Mouse (Mus musculus) embryonic facial prominence, embryonic 13.5 days (tissue): ENCODE results near the gene Tob2. TPM values are rescaled to one million over a fixed set of nuclear protein-coding genes. Genes with fewer than 3 reads are reported as not detected.

Source experiments
- ATAC-seq: fragments of 200-750 bp; cut with Nextera tagmentation; 2 replicates; pipeline ENCODE4 v1.8.0; 2017; ENCODE audit warnings: low read depth; ENCODE audit not compliant: insufficient number of reproducible peaks, insufficient read depth, low FRiP score, low TSS enrichment
- H3K27ac ChIP-seq: fragments of 300-500 bp; sonication (generic); 2 replicates; pipeline ENCODE4 v1.5.1; 2015; ENCODE audit warnings: moderate library complexity, mild to moderate bottlenecking, inconsistent platforms
- H3K27me3 ChIP-seq: fragments of 300-500 bp; sonication (generic); 2 replicates; pipeline ENCODE4 v1.6.1; 2015; ENCODE audit warnings: mild to moderate bottlenecking, inconsistent platforms
- H3K36me3 ChIP-seq: fragments of 300-500 bp; sonication (generic); 2 replicates; pipeline ENCODE4 v1.6.1; 2015; ENCODE audit warnings: mild to moderate bottlenecking, inconsistent platforms
- H3K4me1 ChIP-seq: fragments of 300-500 bp; sonication (generic); 2 replicates; pipeline ENCODE4 v1.6.1; 2015; ENCODE audit warnings: inconsistent platforms
- H3K4me2 ChIP-seq: fragments of 300-500 bp; sonication (generic); 2 replicates; pipeline ENCODE4 v1.6.1; 2015; ENCODE audit warnings: moderate library complexity, mild to moderate bottlenecking, inconsistent platforms
- H3K4me3 ChIP-seq: fragments of 300-500 bp; sonication (generic); 2 replicates; pipeline ENCODE4 v1.5.1; 2015; ENCODE audit warnings: mild to moderate bottlenecking, inconsistent platforms
- H3K9ac ChIP-seq: fragments of 300-500 bp; sonication (generic); 2 replicates; pipeline ENCODE4 v1.6.1; 2015; ENCODE audit warnings: mild to moderate bottlenecking, inconsistent platforms
- H3K9me3 ChIP-seq: fragments of 300-500 bp; sonication (generic); 2 replicates; pipeline ENCODE4 v1.6.1; 2016; ENCODE audit warnings: inconsistent platforms
- WGBS: fragments of 180-500 bp; shearing (Covaris S2); methylation state at CpG from one replicate; pipeline ENCODE4 v1.1.7; 2015; ENCODE audit warnings: mixed read lengths; 5-methylcytosine and 5-hydroxymethylcytosine counted together
- polyA plus RNA-seq: library from polyadenylated mRNA; unstranded; fragments of >200 nt; fragmentation: Nextera tagmentation; extraction: Ambion mirVana; gene quantifications from 2 replicates; pipeline ENCODE4 v1.2.1, GENCODE M21; 2015

Tob2 gene
- polyA plus RNA-seq, 1 experiment from 2014 or later = 25.6 TPM

GRCm38 (mm10) chr15:81836124-81836821 is 22.3 kb downstream of the Tob2 start:
- WGBS = under 1% methylated on average over 33 of the region's 33 CpGs
- H3K9ac ChIP-seq = peak overlapping the region; percentile 67
- H3K4me3 ChIP-seq = peak overlapping the region; percentile 42
- peak overlapping the region; percentile 65 for H3K4me2 ChIP-seq
- H3K27me3 ChIP-seq = no peaks in the 10 kb centered on the region
- peaks cover 25% of the 10 kb centered on the region for H3K4me1 ChIP-seq
- H3K9me3 ChIP-seq = no peaks in the 10 kb centered on the region
- H3K36me3 ChIP-seq = no peaks in the 10 kb centered on the region
- H3K27ac ChIP-seq = peak overlapping the region; percentile 68
- peak; percentile 80 for ATAC-seq

DNA sequence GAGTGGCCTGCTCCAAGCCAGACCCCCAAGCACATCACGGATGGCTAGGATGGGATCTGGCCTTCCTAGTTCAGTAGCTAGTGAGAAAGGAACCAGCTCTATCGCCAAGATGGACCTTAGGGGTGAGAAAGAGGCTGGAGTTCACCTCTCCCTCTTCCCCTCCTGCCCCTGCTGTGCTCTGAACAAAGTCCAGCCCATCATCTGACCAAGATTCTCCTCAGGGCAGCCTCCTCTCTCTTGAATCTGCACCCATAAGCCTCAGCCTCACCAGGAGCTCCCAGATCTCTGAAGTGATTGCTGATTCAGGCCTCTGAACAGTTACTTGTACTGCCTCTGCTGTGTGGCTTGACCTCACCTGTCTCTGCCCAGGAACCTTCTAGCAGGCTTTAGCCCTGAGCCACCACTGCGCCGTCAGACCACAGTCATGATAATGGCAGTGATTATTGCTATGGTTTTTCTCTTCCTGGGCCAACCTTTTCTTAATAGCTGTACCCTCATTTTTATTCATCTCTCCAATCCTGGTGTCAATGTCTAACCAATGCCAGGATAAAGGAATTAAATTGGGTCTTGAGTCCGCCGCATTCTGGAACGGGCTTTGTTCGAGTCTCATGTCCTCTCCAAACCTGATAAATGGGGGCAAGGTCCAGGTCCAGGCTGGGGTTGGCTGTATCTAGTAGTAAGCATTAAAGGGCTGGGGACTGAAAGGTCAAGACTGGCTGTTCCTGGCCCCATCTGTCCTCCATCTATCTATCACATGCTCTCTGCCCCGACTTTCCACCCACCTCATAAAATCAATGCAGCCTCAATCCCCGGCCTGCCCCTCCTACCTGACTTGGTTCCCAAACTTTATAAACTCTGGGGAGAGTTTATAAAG is 23.4 kb downstream of the Tob2 start:
- Histone ChIP-seq H3K27me3 (no peaks in the 10 kb centered on the region), H3K9me3 (no peaks in the 10 kb centered on the region), H3K4me1 (peaks cover 27% of the 10 kb centered on the region), H3K4me2 (peak overlapping the region; percentile 65), H3K4me3 (peak overlapping the region; percentile 42; the same call in 1 of the 2 replicates), H3K27ac (peak overlapping the region; percentile 68), H3K9ac (peak overlapping the region; percentile 67), H3K36me3 (no peaks in the 10 kb centered on the region)
- ATAC-seq = no peak
- WGBS = 68% methylated on average over 10 of the region's 10 CpGs

DNA sequence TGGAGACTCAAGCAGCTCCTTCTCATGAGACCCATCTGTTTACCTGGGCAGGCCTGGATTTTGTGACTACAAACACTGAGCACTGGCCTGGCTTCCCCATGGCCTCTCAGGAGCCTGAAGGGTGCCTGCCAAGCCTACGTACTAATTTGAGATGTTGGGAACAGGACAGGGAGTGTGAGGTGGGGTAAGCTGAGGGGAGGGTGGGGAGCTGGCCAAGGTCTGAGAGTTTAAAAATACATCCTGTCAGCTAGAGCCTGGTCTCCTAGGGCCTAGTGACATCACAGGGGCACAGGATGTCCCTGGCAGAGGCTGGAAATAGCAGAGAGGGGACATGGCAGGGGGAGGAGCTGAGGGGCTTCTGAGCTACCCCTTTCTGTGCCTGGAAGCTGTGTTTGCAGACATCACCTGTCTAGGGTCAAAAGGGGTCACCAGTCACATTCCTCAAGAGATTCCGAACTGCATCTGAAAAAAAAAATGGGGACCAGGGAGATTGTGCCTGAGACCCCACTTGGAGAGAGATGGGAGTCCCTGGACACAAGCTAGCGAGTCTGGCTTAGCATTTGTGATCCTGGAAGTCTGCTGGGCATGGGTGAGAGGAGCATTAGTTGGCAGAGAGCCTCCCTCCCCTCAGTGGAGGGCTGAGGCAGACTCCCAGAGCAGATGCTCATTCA is 24.3 kb downstream of the Tob2 start:
- H3K27me3 ChIP-seq = no peaks in the 10 kb centered on the region
- 55% methylated on average over 3 of the region's 3 CpGs for WGBS
- no peak for ATAC-seq
- H3K27ac ChIP-seq = no peak overlapping the region
- H3K9ac ChIP-seq = no peak overlapping the region
- H3K4me1 ChIP-seq = peaks cover 27% of the 10 kb centered on the region
- H3K4me2 ChIP-seq = no peak overlapping the region
- H3K9me3 ChIP-seq = no peaks in the 10 kb centered on the region
- H3K36me3 ChIP-seq = no peaks in the 10 kb centered on the region
- no peak overlapping the region for H3K4me3 ChIP-seq

- Histone ChIP-seq H3K9me3 (no peaks in the 10 kb centered on the region), H3K4me3 (no peak overlapping the region), H3K27ac (no peak overlapping the region), H3K36me3 (peaks cover 3% of the 10 kb centered on the region; the same call in 1 of the 2 replicates), H3K4me2 (no peak overlapping the region), H3K4me1 (peaks cover 27% of the 10 kb centered on the region), H3K9ac (0 out of 2 replicates have a peak overlapping the region, but pooled peaks have one; percentile 32), H3K27me3 (no peaks in the 10 kb centered on the region)
- no peak for ATAC-seq
- WGBS = 69% methylated on average over 4 of the region's 4 CpGs
Observed at GRCm38 (mm10) chr15:81833481-81833880, 25.1 kb downstream of the Tob2 start.

- no peak overlapping the region for H3K4me2 ChIP-seq
- no peak overlapping the region for H3K27ac ChIP-seq
- no peak overlapping the region for H3K4me3 ChIP-seq
- 87% methylated on average over 3 of the region's 3 CpGs for WGBS
- H3K9me3 ChIP-seq = no peaks in the 10 kb centered on the region
- peaks cover 27% of the 10 kb centered on the region for H3K4me1 ChIP-seq
- peaks cover 11% of the 10 kb centered on the region for H3K36me3 ChIP-seq
- no peak overlapping the region for H3K9ac ChIP-seq
- no peaks in the 10 kb centered on the region for H3K27me3 ChIP-seq
- ATAC-seq = no peak
Observed at GRCm38 (mm10) chr15:81832219-81832618, 26.4 kb downstream of the Tob2 start.

- 17% methylated on average over 24 of the region's 24 CpGs for WGBS
- Histone ChIP-seq H3K27me3 (no peaks in the 10 kb centered on the region), H3K4me2 (peak overlapping the region; percentile 41), H3K36me3 (peaks cover 18% of the 10 kb centered on the region), H3K27ac (no peak overlapping the region), H3K4me1 (peaks cover 19% of the 10 kb centered on the region), H3K9ac (peak overlapping the region; percentile 32; the same call in 1 of the 2 replicates), H3K4me3 (0 out of 2 replicates have a peak overlapping the region, but pooled peaks have one; percentile 3), H3K9me3 (no peaks in the 10 kb centered on the region)
- peak; percentile 57; the same call in 1 of the 2 replicates for ATAC-seq
Observed at GRCm38 (mm10) chr15:81831136-81831825, 27.3 kb downstream of the Tob2 start.

- Histone ChIP-seq H3K27ac (no peak overlapping the region), H3K9me3 (no peaks in the 10 kb centered on the region), H3K36me3 (peaks cover 26% of the 10 kb centered on the region), H3K4me1 (peaks cover 12% of the 10 kb centered on the region), H3K9ac (no peak overlapping the region), H3K4me2 (no peak overlapping the region), H3K27me3 (no peaks in the 10 kb centered on the region), H3K4me3 (no peak overlapping the region)
- WGBS = 85% methylated on average over 4 of the region's 4 CpGs
- ATAC-seq = no peak
Observed at GRCm38 (mm10) chr15:81830530-81830929, 28.1 kb downstream of the Tob2 start.

DNA sequence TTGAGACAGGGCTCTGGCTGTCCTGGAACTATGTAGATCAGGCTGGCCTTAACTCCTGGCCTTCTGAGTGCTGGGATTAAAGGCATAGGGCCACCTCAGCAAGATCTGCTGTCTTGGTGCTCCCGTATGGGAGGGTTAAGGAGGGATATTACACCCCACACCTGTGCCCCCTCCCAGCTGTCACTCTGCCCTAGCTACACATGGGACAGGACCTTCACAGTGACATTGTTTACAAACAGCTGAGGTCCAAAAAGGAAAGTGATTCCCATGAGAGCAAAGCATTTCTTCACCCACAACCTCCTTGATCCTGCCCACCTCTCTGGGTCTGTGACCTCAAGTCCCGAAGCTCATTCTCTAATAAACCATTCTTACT is 29.4 kb downstream of the Tob2 start:
- no peak overlapping the region for H3K4me2 ChIP-seq
- no peaks in the 10 kb centered on the region for H3K9me3 ChIP-seq
- peaks cover 39% of the 10 kb centered on the region for H3K36me3 ChIP-seq
- no peak overlapping the region for H3K27ac ChIP-seq
- WGBS = 70% methylated on average over 2 of the region's 2 CpGs
- no peak for ATAC-seq
- no peak overlapping the region for H3K9ac ChIP-seq
- H3K4me1 ChIP-seq = 0 out of 2 replicates have a peak, but pooled peaks cover 7% of the 10 kb centered on the region
- H3K27me3 ChIP-seq = no peaks in the 10 kb centered on the region
- H3K4me3 ChIP-seq = no peak overlapping the region

DNA sequence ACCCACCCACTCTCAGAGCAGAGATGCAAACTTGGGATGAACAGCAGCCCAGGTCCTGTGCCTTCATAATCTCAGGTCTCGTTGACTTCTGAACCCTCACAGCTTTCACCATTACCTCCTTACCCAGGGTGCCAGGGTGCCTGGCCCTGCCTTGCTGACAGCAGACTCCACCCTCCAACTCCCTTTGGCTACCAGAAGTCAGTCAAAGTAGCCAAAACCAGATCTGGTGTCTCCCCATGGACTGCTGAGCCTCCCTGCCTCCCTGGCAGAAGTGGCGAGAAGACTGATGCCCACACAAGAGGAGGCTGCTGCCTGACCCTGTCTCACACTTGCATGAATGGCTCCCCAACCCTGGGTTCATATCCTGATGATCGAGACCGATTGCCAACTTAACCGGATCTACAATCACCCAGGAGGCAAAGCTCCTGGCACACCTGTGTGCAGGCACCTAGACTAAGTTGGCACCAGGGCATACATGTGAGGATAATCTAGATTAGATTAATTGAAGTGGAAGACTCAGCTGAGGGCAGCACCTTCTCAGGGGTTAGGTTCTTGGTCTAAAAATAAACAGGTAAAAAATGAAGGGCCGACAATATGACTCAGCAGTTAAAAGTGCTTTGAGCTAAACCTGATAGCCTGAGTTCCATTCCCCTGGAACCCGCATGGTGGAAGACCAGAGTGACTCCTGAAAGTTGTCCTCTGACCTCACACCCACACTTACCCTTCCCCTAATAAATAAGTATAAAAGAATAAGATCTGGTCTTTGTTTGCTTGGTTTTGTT is 30.0 kb downstream of the Tob2 start:
- Histone ChIP-seq H3K36me3 (peaks cover 45% of the 10 kb centered on the region), H3K9me3 (no peaks in the 10 kb centered on the region), H3K27ac (no peak overlapping the region), H3K4me2 (no peak overlapping the region), H3K4me1 (0 out of 2 replicates have a peak, but pooled peaks cover 7% of the 10 kb centered on the region), H3K4me3 (no peak overlapping the region), H3K9ac (no peak overlapping the region), H3K27me3 (no peaks in the 10 kb centered on the region)
- ATAC-seq = no peak
- WGBS = 90% methylated on average over 7 of the region's 7 CpGs

DNA sequence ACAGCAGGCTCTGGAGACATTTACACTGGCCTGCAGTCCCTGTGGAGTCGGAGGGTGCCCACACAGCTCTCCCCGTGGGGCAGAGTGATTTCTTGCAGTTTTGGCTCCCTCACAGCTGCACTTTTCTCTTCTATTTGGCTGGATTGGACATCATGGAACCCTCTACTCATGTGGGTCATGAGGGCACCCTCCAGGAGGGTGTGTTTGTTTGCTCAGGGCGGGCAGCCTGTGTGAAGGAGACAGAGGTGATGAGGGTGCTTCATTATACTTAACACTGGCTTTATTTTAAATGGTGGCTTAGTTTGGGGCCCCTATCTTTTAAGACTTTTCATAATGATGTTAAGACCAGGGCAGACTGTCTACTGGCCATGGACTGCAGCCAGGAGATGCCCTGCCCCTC is 33.8 kb downstream of the Tob2 start:
- 86% methylated on average over 3 of the region's 3 CpGs for WGBS
- ATAC-seq = no peak

More for the DNA sequence above, 33.8 kb downstream of the Tob2 start:
- Histone ChIP-seq H3K27ac (no peak overlapping the region), H3K4me2 (no peak overlapping the region), H3K4me1 (no peaks in the 10 kb centered on the region), H3K36me3 (peaks cover 81% of the 10 kb centered on the region), H3K9ac (no peak overlapping the region), H3K27me3 (no peaks in the 10 kb centered on the region), H3K9me3 (no peaks in the 10 kb centered on the region), H3K4me3 (no peak overlapping the region)
